Comparison of ENCODE assay signal across 8 mouse cellular contexts in the genomic region with DNA sequence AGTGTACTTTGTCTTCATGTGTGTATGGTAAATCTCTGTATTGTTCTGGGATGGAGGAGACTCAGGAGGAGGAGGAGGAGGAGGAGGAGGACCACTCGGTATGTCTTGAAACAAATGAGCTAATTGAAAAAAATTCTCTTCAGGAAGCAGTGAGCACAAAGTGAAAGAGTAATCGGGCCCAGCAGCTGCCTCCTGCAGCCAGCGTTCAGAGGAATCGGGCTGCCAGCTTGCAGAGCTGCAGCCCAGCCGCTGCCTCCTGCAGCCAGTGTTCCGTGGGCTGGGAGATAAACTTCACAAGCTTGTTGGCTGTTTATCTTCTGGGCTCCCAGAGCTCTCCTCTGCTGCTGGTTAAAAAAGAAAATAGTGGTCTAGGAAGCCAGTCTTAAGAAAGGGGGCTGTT.
DNase-seq lines count a peak whose midpoint lies in the region; ATAC-seq and TF ChIP-seq lines count a peak whose summit lies in the region.

No protein-coding gene starts in this region.

- H3K4me3 ChIP-seq in lung, embryonic 15.5 days = peak overlapping the region; percentile 1; the same call in 1 of the 2 replicates
- no peak overlapping the region for H3K4me3 ChIP-seq in embryonic facial prominence, embryonic 12.5 days
- no peak overlapping the region for H3K4me3 ChIP-seq in hindbrain, embryonic 16.5 days (ENCODE audit: low read length)
- H3K4me3 ChIP-seq in midbrain, embryonic 15.5 days = no peak overlapping the region
- H3K4me3 ChIP-seq in kidney, adult 2 months (ENCODE audit: insufficient read depth, low read depth, low read length) = no peak overlapping the region

- H3K4me2 ChIP-seq in lung, embryonic 15.5 days = peak overlapping the region; percentile 76
- peak overlapping the region; percentile 35 for H3K4me2 ChIP-seq in embryonic facial prominence, embryonic 12.5 days (replicated peaks)
- peak overlapping the region; percentile 10 for H3K4me2 ChIP-seq in hindbrain, embryonic 16.5 days (ENCODE audit: low read length)
- peak overlapping the region; percentile 22 for H3K4me2 ChIP-seq in midbrain, embryonic 15.5 days

- DNase-seq in lung, postnatal 14 days = no peak
- no peak for DNase-seq in cerebellum, postnatal 4 days (ENCODE audit: low spot score in 2 of 2)
- DNase-seq in urinary bladder, postnatal 14 days (ENCODE audit: low spot score) = no peak
- DNase-seq in kidney, adult 2 months = no peak

- WGBS in lung, embryonic 15.5 days = 1% methylated on average over 6 of the region's 6 CpGs
- 3% methylated on average over 6 of the region's 6 CpGs for WGBS in embryonic facial prominence, embryonic 12.5 days
- WGBS in hindbrain, embryonic 16.5 days = under 1% methylated on average over 6 of the region's 6 CpGs
- under 1% methylated on average over 6 of the region's 6 CpGs for WGBS in midbrain, embryonic 15.5 days
- WGBS in kidney, adult 2 months = 21% methylated on average over 6 of the region's 6 CpGs

- H3K36me3 ChIP-seq in lung, embryonic 15.5 days = no peaks in the 10 kb centered on the region
- no peaks in the 10 kb centered on the region for H3K36me3 ChIP-seq in embryonic facial prominence, embryonic 12.5 days
- no peaks in the 10 kb centered on the region for H3K36me3 ChIP-seq in hindbrain, embryonic 16.5 days (ENCODE audit: control insufficient read depth, insufficient read depth, low read length)
- no peaks in the 10 kb centered on the region for H3K36me3 ChIP-seq in midbrain, embryonic 15.5 days (replicated peaks)
- no peaks in the 10 kb centered on the region for H3K36me3 ChIP-seq in kidney, adult 2 months (ENCODE audit: control insufficient read depth, insufficient read depth, low read length)

- TF ChIP-seq POLR2A in kidney, adult 2 months (IDR thresholded peaks at IDR 0.05; ENCODE audit: low read depth, low read length) = no peak

- peaks cover 55% of the 10 kb centered on the region for H3K4me1 ChIP-seq in lung, embryonic 15.5 days
- peaks cover 49% of the 10 kb centered on the region for H3K4me1 ChIP-seq in embryonic facial prominence, embryonic 12.5 days
- H3K4me1 ChIP-seq in hindbrain, embryonic 16.5 days (ENCODE audit: control insufficient read depth, insufficient read depth, low read depth, low read length) = peaks cover 34% of the 10 kb centered on the region
- peaks cover 54% of the 10 kb centered on the region for H3K4me1 ChIP-seq in midbrain, embryonic 15.5 days
- 0 out of 2 replicates have a peak, but pooled peaks cover 3% of the 10 kb centered on the region for H3K4me1 ChIP-seq in kidney, adult 2 months (ENCODE audit: control insufficient read depth, insufficient read depth, low read length)

- no peak for TF ChIP-seq CTCF in kidney, adult 2 months (conservative IDR thresholded peaks at IDR 0.05; ENCODE audit: insufficient read depth, insufficient read length, low read depth, low read length)

- H3K27me3 ChIP-seq in lung, embryonic 15.5 days = no peaks in the 10 kb centered on the region
- H3K27me3 ChIP-seq in embryonic facial prominence, embryonic 12.5 days = no peaks in the 10 kb centered on the region
- H3K27me3 ChIP-seq in hindbrain, embryonic 16.5 days (replicated peaks; ENCODE audit: control insufficient read depth, insufficient read depth, low read length) = no peaks in the 10 kb centered on the region
- no peaks in the 10 kb centered on the region for H3K27me3 ChIP-seq in midbrain, embryonic 15.5 days (replicated peaks)
- H3K27me3 ChIP-seq in kidney, adult 2 months (replicated peaks; ENCODE audit: control insufficient read depth, insufficient read depth, low read length) = no peaks in the 10 kb centered on the region

- H3K9ac ChIP-seq in lung, embryonic 15.5 days = 0 out of 2 replicates have a peak overlapping the region, but pooled peaks have one; percentile 19
- H3K9ac ChIP-seq in embryonic facial prominence, embryonic 12.5 days = peak overlapping the region; percentile 17; the same call in 1 of the 2 replicates
- no peak overlapping the region for H3K9ac ChIP-seq in hindbrain, embryonic 16.5 days (ENCODE audit: low read depth, low read length)
- no peak overlapping the region for H3K9ac ChIP-seq in midbrain, embryonic 15.5 days

- H3K27ac ChIP-seq in lung, embryonic 15.5 days = peak overlapping the region; percentile 82
- peak overlapping the region; percentile 83 for H3K27ac ChIP-seq in embryonic facial prominence, embryonic 12.5 days
- H3K27ac ChIP-seq in hindbrain, embryonic 16.5 days (ENCODE audit: low read depth, low read length) = peak overlapping the region; percentile 21; the same call in 1 of the 2 replicates
- peak overlapping the region; percentile 65 for H3K27ac ChIP-seq in midbrain, embryonic 15.5 days
- H3K27ac ChIP-seq in kidney, adult 2 months (ENCODE audit: insufficient read depth, low read depth, low read length) = no peak overlapping the region

- H3K9me3 ChIP-seq in lung, embryonic 15.5 days = no peaks in the 10 kb centered on the region
- H3K9me3 ChIP-seq in embryonic facial prominence, embryonic 12.5 days = no peaks in the 10 kb centered on the region
- no peaks in the 10 kb centered on the region for H3K9me3 ChIP-seq in hindbrain, embryonic 16.5 days (ENCODE audit: control insufficient read depth, low read length)
- no peaks in the 10 kb centered on the region for H3K9me3 ChIP-seq in midbrain, embryonic 15.5 days

- ATAC-seq in lung, embryonic 15.5 days (ENCODE audit: borderline replicate concordance, extremely low read depth, low FRiP score, low TSS enrichment) = no peak
- ATAC-seq in embryonic facial prominence, embryonic 12.5 days (ENCODE audit: insufficient number of reproducible peaks, insufficient read depth, low FRiP score, low TSS enrichment) = no peak
- no peak for ATAC-seq in hindbrain, embryonic 16.5 days
- ATAC-seq in midbrain, embryonic 15.5 days (replicated peaks) = no peak

Comparison
In these comparisons a context has a peak if more than half of its experiments do, and no peak if none do; other contexts are left out.
1. H3K4me2 ChIP-seq: peak in every context shown above with its lines; median percentile 76 in lung, embryonic 15.5 days; 35 in embryonic facial prominence, embryonic 12.5 days; 22 in midbrain, embryonic 15.5 days; 10 in hindbrain, embryonic 16.5 days.
2. H3K9ac ChIP-seq: peak in lung, embryonic 15.5 days (single experiment) and embryonic facial prominence, embryonic 12.5 days (single experiment); none in hindbrain, embryonic 16.5 days (single experiment) and midbrain, embryonic 15.5 days (single experiment).